Comparison of ENCODE assay signal across 8 mouse cellular contexts in genomic region chr5:136565311-136565811, GRCm38 (mm10). TPM values are rescaled to one million over a fixed set of nuclear protein-coding genes. Genes with fewer than 3 reads are reported as not detected.
DNase-seq lines count a peak whose midpoint lies in the region; ATAC-seq and TF ChIP-seq lines count a peak whose summit lies in the region.

No protein-coding gene starts in this region.

- no peak for TF ChIP-seq RAD21 in MEL (IDR thresholded peaks at IDR 0.05; ENCODE audit: low read depth, low read length)

- peak overlapping the region; percentile 96 for H3K4me2 ChIP-seq in forebrain, embryonic 13.5 days

- H3K4me3 ChIP-seq in MEL (ENCODE audit: control insufficient read depth in 1 of 2, insufficient read depth in 1 of 2, low read depth in 2 of 2, low read length in 2 of 2) = peak overlapping the region; percentile 99
- peak overlapping the region; percentile 97 for H3K4me3 ChIP-seq in brown adipose tissue, adult 24 weeks (ENCODE audit: insufficient read depth, low read depth, low read length)
- H3K4me3 ChIP-seq in forebrain, embryonic 13.5 days = peak overlapping the region; percentile 98

- peaks cover 7 to 35% of the 10 kb centered on the region in 2 experiments; a peak in 3 of 4 replicates for H3K36me3 ChIP-seq in MEL (ENCODE audit: control insufficient read depth in 1 of 2, insufficient read depth in 2 of 2, low read length in 2 of 2)
- H3K36me3 ChIP-seq in forebrain, embryonic 13.5 days (ENCODE audit: poor library complexity, severe bottlenecking) = no peaks in the 10 kb centered on the region

- TF ChIP-seq EP300 in MEL (IDR thresholded peaks at IDR 0.05; ENCODE audit: low read depth in 1 of 2, low read length in 2 of 2) = no peak

- H3K27ac ChIP-seq in MEL (ENCODE audit: control insufficient read depth, low read depth, low read length) = peak overlapping the region; percentile 61
- H3K27ac ChIP-seq in brown adipose tissue, adult 24 weeks (replicated peaks; ENCODE audit: low read depth, low read length) = 0 out of 2 replicates have a peak overlapping the region, but pooled peaks have one; percentile 79
- peak overlapping the region; percentile 95 for H3K27ac ChIP-seq in forebrain, embryonic 13.5 days

- H3K79me2 ChIP-seq in MEL (ENCODE audit: control insufficient read depth, insufficient read depth, low read length, poor library complexity) = peaks cover 72% of the 10 kb centered on the region

- H3K27me3 ChIP-seq in MEL (ENCODE audit: control insufficient read depth in 1 of 2, insufficient read depth in 2 of 2, low read length in 2 of 2) = peaks cover 3 to 6% of the 10 kb centered on the region in 2 experiments
- H3K27me3 ChIP-seq in forebrain, embryonic 13.5 days = peaks cover 28% of the 10 kb centered on the region

- intact Hi-C loops in heart, postnatal 25 days (cut with DNase I) = loop anchor here (2.0 to 5.0 kb wide), 4 partner anchors 23 to 283 kb away; no protein-coding TSS in a partner anchor
- intact Hi-C loops in left cerebral cortex, postnatal 36 days (cut with DNase I) = loop anchor here (5.0 kb wide), 2 partner anchors 188 to 283 kb away; no protein-coding TSS in a partner anchor

- peak; percentile 59 for DNase-seq in MEL (ENCODE audit: low read depth, low spot score)
- DNase-seq in heart, postnatal 25 days (ENCODE audit: low spot score) = peak; percentile 12
- DNase-seq in left cerebral cortex, postnatal 36 days (ENCODE audit: low spot score in 2 of 2) = peak; percentile 32 to 34
- peak; percentile 35 for DNase-seq in right cerebral cortex, postnatal 4 days

- peak overlapping the region; percentile 99 for H3K9ac ChIP-seq in MEL (ENCODE audit: control insufficient read depth, low read depth, low read length, poor library complexity, severe bottlenecking)
- peak overlapping the region; percentile 94 for H3K9ac ChIP-seq in forebrain, embryonic 13.5 days

- TF ChIP-seq CTCF in MEL (IDR thresholded peaks at IDR 0.05 in 2 of 3, conservative IDR thresholded peaks at IDR 0.05 in 1 of 3; ENCODE audit: control insufficient read depth in 1 of 3, insufficient read depth in 1 of 3, low read depth in 2 of 3, low read length in 3 of 3, poor library complexity in 1 of 3, severe bottlenecking in 1 of 3) = no peak

- under 1% methylated on average over 32 of the region's 32 CpGs for WGBS in forebrain, embryonic 13.5 days

- peaks cover 12 to 16% of the 10 kb centered on the region in 2 experiments for H3K4me1 ChIP-seq in MEL (ENCODE audit: control insufficient read depth in 1 of 2, insufficient read depth in 2 of 2, low read length in 2 of 2)
- peaks cover 2% of the 10 kb centered on the region for H3K4me1 ChIP-seq in brown adipose tissue, adult 24 weeks (ENCODE audit: control insufficient read depth, insufficient read depth, insufficient read length, low read length)
- H3K4me1 ChIP-seq in forebrain, embryonic 13.5 days = peaks cover 55% of the 10 kb centered on the region

- no peak for ATAC-seq in forebrain, embryonic 13.5 days
- ATAC-seq in megakaryocyte-erythroid progenitor cell, adult 5-6 weeks (replicated peaks; ENCODE audit: low FRiP score, low TSS enrichment, poor library complexity, severe bottlenecking) = 0 out of 2 replicates have a peak, but pooled peaks have one; percentile 19
- ATAC-seq in inflammation-experienced regulatory T-cells, adult 6 months = no peak

- TF ChIP-seq POLR2A in MEL (IDR thresholded peaks at IDR 0.05; ENCODE audit: control insufficient read depth in 1 of 2, insufficient read depth in 1 of 2, low read depth in 1 of 2, low read length in 2 of 2, poor library complexity in 1 of 2) = no peak

- H3K9me3 ChIP-seq in MEL (replicated peaks; ENCODE audit: insufficient read depth, low read length) = no peaks in the 10 kb centered on the region
- no peaks in the 10 kb centered on the region for H3K9me3 ChIP-seq in forebrain, embryonic 13.5 days (replicated peaks)

TF ChIP-seq in MEL, 35 proteins besides CTCF, POLR2A, EP300 and RAD21:
- TF ChIP-seq ELF1 (IDR thresholded peaks at IDR 0.05; ENCODE audit: low read depth, low read length) = no peak
- TF ChIP-seq CHD2 (IDR thresholded peaks at IDR 0.05; ENCODE audit: low read length) = no peak
- TF ChIP-seq ZC3H11A (IDR thresholded peaks at IDR 0.05; ENCODE audit: low read depth, low read length) = no peak
- TF ChIP-seq USF1 (IDR thresholded peaks at IDR 0.05; ENCODE audit: low read depth, low read length) = no peak
- TF ChIP-seq RCOR1 (IDR thresholded peaks at IDR 0.05; ENCODE audit: low read depth, low read length) = no peak
- TF ChIP-seq TAL1 (IDR thresholded peaks at IDR 0.05; ENCODE audit: low read length) = no peak
- no peak for TF ChIP-seq MYB (IDR thresholded peaks at IDR 0.05; ENCODE audit: low read depth, low read length)

RNA-seq across cellular contexts. Expression of gene Cux1, which starts 1.9 kb away (rescaled TPM):
- 70.4 and 71.1 TPM in 2 replicates for total RNA-seq in MEL (2012; rRNA removed)
- 100 to 1,000 TPM in 1 of 2 experiments, not detected in 1; 104 TPM for polyA plus RNA-seq in MEL (2012; ENCODE audit: insufficient read depth in 1 of 2, insufficient read length in 2 of 2, low read depth in 1 of 2, low replicate concordance in 2 of 2, missing spikeins in 1 of 2)
- polyA plus RNA-seq in brown adipose tissue, adult 24 weeks (2012; ENCODE audit: insufficient read depth, insufficient read length, missing spikeins) = 31.0 and 45.7 TPM in 2 replicates
- polyA plus RNA-seq in forebrain, embryonic 13.5 days (2015; fragmentation: Nextera tagmentation; extraction: Ambion mirVana) = 139 and 143 TPM in 2 replicates
- 100 to 1,000 TPM in 1 of 2 experiments, 10 to 100 TPM in 1; 99.9 to 105 TPM for total RNA-seq in heart, postnatal 25 days (2021)
- total RNA-seq in left cerebral cortex, postnatal 36 days (2021) = 100 to 1,000 TPM; 107 to 119 TPM
- total RNA-seq in megakaryocyte-erythroid progenitor cell, adult 5-6 weeks (2014; fragmentation: Nextera tagmentation) = 105 and 126 TPM in 2 replicates
- total RNA-seq in megakaryocyte-erythroid progenitor cell, adult 5-6 weeks (2017) = 97.0 and 146 TPM in 2 replicates
- polyA plus RNA-seq in inflammation-experienced regulatory T-cells, adult 6 months (2017; shearing (Covaris generic)) = 10 to 100 TPM; 25.9 to 53.1 (median 41.6) TPM
